Mouse (Mus musculus): ENCODE measurements around the gene Mdh1b.

Gene Mdh1b

GRCm38 (mm10) chr1:63730240-63730771 is at the start of gene Mdh1b, which contains the start of gene Fastkd2:
TSS of gene Mdh1b (minus strand) at chr1:63730318.
TSS of gene Fastkd2 (plus strand) at chr1:63730614.
- in situ Hi-C loops (cut with MboI; ENCODE audit: unreplicated experiment in 2 of 2) = loop anchor here (10.0 to 25.0 kb wide), 3 partner anchors 543 to 982 kb away; partner anchors contain the start of genes Ccnyl1 (in 1 of the 2), Eef1b2 (in 1 of the 2) and Ndufs1 (in 1 of the 2)

GRCm38 (mm10) chr1:63776902-63777630 is 46.9 kb upstream of the Mdh1b start:
- in situ Hi-C loops (cut with MboI; ENCODE audit: unreplicated experiment in 2 of 2) = no loop called here

DNA sequence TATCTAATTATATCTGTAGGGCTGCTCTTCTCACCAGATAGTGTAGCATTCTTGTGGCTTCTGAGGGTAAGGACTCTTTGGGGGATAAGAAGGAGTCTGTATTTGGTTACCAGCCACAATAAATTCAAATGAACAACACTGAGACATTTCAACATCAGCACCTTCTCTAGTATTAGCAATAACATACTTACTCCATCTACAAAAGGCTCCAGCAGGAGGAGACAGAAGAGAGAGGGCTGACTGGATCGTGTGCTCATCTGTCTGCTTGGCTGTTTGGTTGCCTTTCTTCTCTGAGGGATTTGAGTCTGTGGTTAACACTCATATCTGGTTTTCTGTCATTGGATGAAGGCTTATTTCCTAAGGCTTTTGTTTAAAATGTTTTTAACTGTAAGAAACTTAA is 46.3 kb upstream of the Mdh1b start:
- in situ Hi-C loops (cut with MboI; ENCODE audit: unreplicated experiment in 2 of 2) = no loop called here

GRCm38 (mm10) chr1:63770309-63770708 is 40.2 kb upstream of the Mdh1b start:
- in situ Hi-C loops (cut with MboI; ENCODE audit: unreplicated experiment in 2 of 2) = loop anchor here (25.0 kb wide), 2 partner anchors 367 to 1242 kb away; no protein-coding TSS in a partner anchor

GRCm38 (mm10) chr1:63769167-63769566 is 39.0 kb upstream of the Mdh1b start, which contains the start of gene 4933402D24Rik:
TSS of gene 4933402D24Rik (minus strand) at chr1:63769267.
- in situ Hi-C loops (cut with MboI; ENCODE audit: unreplicated experiment in 2 of 2) = loop anchor here (10.0 to 25.0 kb wide), 5 partner anchors 176 to 1243 kb away; no protein-coding TSS in a partner anchor

- in situ Hi-C loops (cut with MboI; ENCODE audit: unreplicated experiment in 2 of 2) = loop anchor here (10.0 to 25.0 kb wide), 5 partner anchors 177 to 1244 kb away; no protein-coding TSS in a partner anchor
These were observed 38.0 kb upstream of the Mdh1b start for GRCm38 (mm10) chr1:63768112-63768511.

DNA sequence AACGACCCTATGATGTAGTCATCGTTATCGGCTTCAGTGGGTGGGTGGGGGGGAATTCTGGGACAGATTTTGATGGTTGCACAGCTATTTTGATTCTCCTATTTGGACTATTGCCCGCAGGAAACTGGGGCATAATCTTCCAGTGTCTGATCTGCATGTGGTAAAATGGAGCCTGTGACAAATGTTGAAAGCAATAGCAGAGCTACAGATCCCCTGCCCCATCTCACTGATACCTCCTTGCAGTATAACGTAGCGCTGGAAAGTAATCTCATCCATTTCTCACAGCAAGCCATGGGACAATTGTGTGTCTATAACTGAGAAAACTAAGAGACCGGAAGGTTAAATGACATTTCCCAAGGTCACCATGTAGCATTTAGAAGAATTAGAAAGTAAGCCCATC is 34.3 kb upstream of the Mdh1b start:
- in situ Hi-C loops (cut with MboI; ENCODE audit: unreplicated experiment in 2 of 2) = loop anchor here (5.0 to 25.0 kb wide), 7 partner anchors 87 to 1248 kb away; no protein-coding TSS in a partner anchor

- in situ Hi-C loops (cut with MboI; ENCODE audit: unreplicated experiment in 2 of 2) = loop anchor here (5.0 to 25.0 kb wide), 7 partner anchors 87 to 1248 kb away; no protein-coding TSS in a partner anchor
These were observed 33.8 kb upstream of the Mdh1b start for GRCm38 (mm10) chr1:63763881-63764386.

DNA sequence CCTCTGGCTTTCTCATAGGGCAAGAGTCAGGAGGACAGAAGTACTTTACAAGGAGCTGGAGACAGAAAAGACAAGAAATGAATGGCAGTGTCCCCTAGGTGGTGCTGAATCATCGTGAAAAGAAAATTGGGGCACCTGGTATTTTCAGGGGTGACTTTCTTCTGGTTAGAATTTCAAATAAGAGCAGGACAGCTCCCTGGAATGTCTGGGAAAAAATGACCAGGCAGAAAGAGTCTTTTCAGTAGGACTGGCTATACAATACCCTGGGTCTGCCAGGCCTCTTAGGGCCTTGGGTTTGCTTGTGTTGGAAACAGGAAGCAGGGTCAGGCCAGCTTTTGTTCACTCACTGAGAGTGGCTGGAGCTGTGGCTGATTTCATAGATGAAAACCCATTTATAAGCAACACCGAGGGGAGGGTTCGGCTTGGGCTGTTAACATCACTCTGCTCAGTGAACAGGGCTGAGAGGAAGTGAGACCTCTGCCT is 33.1 kb upstream of the Mdh1b start:
- in situ Hi-C loops (cut with MboI; ENCODE audit: unreplicated experiment in 2 of 2) = loop anchor here (5.0 to 25.0 kb wide), 7 partner anchors 86 to 1249 kb away; no protein-coding TSS in a partner anchor

- in situ Hi-C loops (cut with MboI; ENCODE audit: unreplicated experiment in 2 of 2) = loop anchor here (25.0 kb wide), 2 partner anchors 381 to 1256 kb away; no protein-coding TSS in a partner anchor
These were observed 25.9 kb upstream of the Mdh1b start for GRCm38 (mm10) chr1:63756005-63756404.

GRCm38 (mm10) chr1:63729796-63730195 is 322 bp downstream of the Mdh1b start:
- in situ Hi-C loops (cut with MboI; ENCODE audit: unreplicated experiment in 2 of 2) = loop anchor here (10.0 to 25.0 kb wide), 3 partner anchors 542 to 983 kb away; partner anchors contain the start of genes Ccnyl1 (in 1 of the 2), Eef1b2 (in 1 of the 2) and Ndufs1 (in 1 of the 2)

- in situ Hi-C loops (cut with MboI; ENCODE audit: unreplicated experiment in 2 of 2) = no loop called here
These were observed 10.0 kb downstream of the Mdh1b start for GRCm38 (mm10) chr1:63720161-63720560.

DNA sequence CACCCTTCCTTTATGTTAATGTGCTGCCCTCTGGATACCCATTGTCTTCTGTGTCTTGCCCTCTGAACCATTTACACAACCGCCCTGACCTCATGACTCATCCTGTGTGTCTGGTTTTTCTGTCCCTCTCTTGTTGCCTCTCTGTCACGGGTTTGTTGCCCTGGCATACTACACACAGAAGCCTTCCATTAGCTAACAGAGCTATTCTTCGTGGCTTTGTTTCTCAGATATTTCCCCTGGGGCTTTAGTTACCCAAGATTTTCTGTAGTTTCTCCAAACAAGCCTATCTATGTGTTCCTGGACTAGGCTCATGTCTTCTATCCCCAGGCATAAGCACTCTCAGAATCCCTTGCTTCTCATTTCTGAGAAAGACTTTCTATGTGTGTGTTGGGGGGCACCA is 21.2 kb downstream of the Mdh1b start:
- in situ Hi-C loops (cut with MboI; ENCODE audit: unreplicated experiment in 2 of 2) = no loop called here

DNA sequence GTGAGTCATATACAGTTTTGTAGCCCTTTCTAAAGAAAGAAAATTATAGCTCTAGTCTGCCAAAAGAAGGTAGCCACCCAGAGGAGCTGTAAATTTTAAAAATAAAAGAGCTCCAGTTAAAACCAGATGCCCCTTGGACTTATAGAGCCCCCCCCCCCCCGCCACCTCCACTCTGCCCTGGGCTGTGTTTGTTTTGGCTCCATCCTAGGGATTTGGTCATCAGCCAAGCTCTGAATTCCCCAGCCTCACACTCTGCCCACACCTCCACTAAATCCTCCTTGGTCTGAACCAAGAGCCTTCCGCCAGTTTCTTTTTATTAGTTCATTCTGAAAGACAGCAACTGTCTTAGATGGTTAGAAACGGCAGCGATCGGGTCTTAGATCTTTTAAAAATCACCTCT is 24.4 kb downstream of the Mdh1b start:
- in situ Hi-C loops (cut with MboI; ENCODE audit: unreplicated experiment in 2 of 2) = no loop called here

- in situ Hi-C loops (cut with MboI; ENCODE audit: unreplicated experiment in 2 of 2) = no loop called here
These were observed 33.3 kb downstream of the Mdh1b start for GRCm38 (mm10) chr1:63696861-63697260.

DNA sequence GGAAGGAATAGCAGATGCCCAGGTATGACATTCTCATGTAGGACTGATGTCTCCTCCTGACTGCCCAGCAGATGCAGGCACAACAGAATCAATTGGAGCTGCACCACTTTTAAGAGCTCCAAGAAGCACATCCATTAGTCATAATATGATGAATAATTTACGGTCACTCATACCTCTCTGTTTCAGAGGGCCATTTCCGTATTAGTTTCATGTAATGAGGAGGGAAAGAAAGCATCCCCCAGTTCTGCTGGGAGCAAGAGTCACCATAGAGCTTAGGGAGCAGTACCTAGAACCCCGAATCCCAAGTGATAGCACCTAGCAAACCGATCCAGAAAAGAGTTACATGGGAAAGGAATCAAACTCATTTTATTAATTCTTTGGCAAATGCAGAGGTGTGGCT is 43.3 kb downstream of the Mdh1b start, which contains the start of gene Dytn:
Gene Dytn (minus strand): TSS at position 101 of the 400 bp plus-strand sequence.
- in situ Hi-C loops (cut with MboI; ENCODE audit: unreplicated experiment in 2 of 2) = no loop called here

DNA sequence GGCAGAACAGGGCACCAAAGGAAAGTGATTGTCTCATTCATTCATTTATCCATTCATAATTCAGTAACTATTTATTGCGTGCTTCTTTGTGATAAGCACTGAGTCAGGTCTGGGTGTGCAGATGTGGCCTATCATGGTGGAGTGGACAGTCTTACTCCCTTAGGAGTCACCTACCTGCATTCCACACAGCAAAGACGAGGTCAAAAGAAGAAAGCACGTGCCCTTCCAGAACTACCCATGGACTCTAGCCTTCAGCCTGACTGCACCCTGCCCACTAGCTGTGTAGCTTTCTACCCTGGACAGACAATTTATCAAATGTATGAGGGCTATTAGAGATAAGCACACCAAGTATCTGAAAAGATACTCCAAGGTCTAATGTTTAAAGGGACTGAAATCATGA is 54.1 kb downstream of the Mdh1b start:
- in situ Hi-C loops (cut with MboI; ENCODE audit: unreplicated experiment in 2 of 2) = loop anchor here in 1 of 2 experiments (5.0 kb wide), 1 partner anchor 86 kb away; no protein-coding TSS in a partner anchor

GRCm38 (mm10) chr1:63668852-63669160 is 61.3 kb downstream of the Mdh1b start:
- in situ Hi-C loops (cut with MboI; ENCODE audit: unreplicated experiment in 2 of 2) = loop anchor here (5.0 to 25.0 kb wide), 6 partner anchors 276 to 1618 kb away; partner anchors contain the start of gene Pth2r (in 1 of the 2)

DNA sequence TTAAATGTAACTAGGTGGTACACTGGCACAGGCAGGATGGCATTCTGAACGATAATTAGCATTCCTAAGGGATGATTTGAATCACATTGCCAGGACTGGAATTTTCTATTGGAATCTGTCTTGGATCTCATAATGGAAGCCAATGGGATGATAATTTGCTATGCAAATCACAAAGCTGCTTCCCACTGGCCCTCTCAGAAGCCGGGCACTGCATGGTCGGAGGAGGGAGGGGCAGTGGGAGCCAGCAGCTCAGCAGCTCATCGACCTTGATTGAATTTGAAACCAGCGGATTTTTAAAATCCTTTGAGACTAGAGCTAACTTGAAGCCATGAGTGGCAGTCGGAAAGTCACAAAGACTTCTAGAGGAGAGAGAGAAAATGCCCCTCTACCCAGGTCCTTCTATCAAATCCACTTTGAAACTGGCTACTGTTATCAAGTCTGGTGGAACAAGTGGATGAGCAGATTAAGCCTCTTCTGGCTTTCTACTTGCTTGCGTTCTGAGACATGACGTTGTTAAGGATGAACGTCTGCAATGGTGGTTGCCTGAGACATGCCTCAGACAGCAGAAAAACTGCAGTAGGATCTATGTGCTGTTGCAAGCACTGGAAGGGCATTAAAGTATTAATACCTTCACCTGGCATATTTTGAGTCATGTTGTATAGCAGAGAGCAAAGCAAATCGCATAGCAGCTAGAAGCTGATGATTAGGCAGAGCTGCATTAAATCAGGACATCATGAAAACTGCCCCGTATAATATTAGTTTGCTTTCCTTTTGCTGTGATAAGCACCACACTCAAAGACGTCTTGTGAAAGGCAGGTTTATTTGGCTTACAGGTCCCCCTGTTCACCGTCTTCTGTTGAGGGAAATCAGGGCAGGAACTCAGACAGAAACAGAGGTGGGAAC is 61.9 kb downstream of the Mdh1b start:
- in situ Hi-C loops (cut with MboI; ENCODE audit: unreplicated experiment in 2 of 2) = loop anchor here (5.0 to 25.0 kb wide), 6 partner anchors 277 to 1619 kb away; partner anchors contain the start of gene Pth2r (in 1 of the 2)

Measured in v-Abl transformed pro-B cells (cell line).